Mouse (Mus musculus) forebrain, postnatal 0 days (tissue): ENCODE data around the gene Napsa. TPM values are rescaled to one million over a fixed set of nuclear protein-coding genes. Genes with fewer than 3 reads are reported as not detected.

ENCODE experiments used
- ATAC-seq: fragments of 200-750 bp; cut with Nextera tagmentation; 2 replicates; pipeline ENCODE4 v1.8.0; 2017; ENCODE audit warnings: mild to moderate bottlenecking, moderate library complexity
- DNase-seq: peaks from one replicate; pipeline ENCODE4 v3.0.0-alpha.2; 2015
- H3K27ac ChIP-seq: fragments of 300-500 bp; sonication (generic); 2 replicates; pipeline ENCODE4 v1.5.1; 2014; ENCODE audit warnings: low read depth, mild to moderate bottlenecking, antibody characterized with exemption, low read length, moderate library complexity, mixed read lengths
- H3K27me3 ChIP-seq: fragments of 300-500 bp; sonication (generic); 2 replicates; pipeline ENCODE4 v1.6.1; 2014; ENCODE audit warnings: mild to moderate bottlenecking, low read length, mixed read lengths; ENCODE audit not compliant: insufficient read depth
- H3K36me3 ChIP-seq: fragments of 300-500 bp; sonication (generic); 2 replicates; pipeline ENCODE4 v1.6.1; 2014; ENCODE audit warnings: mild to moderate bottlenecking, moderate library complexity; ENCODE audit not compliant: insufficient read depth
- H3K4me1 ChIP-seq: fragments of 300-500 bp; sonication (generic); 2 replicates; pipeline ENCODE4 v1.6.1; 2014; ENCODE audit warnings: antibody characterized with exemption; ENCODE audit not compliant: insufficient read depth
- H3K4me2 ChIP-seq: fragments of 300-500 bp; sonication (generic); 2 replicates; pipeline ENCODE4 v1.6.1; 2014; ENCODE audit warnings: low read depth, mild to moderate bottlenecking, moderate library complexity
- H3K4me3 ChIP-seq: fragments of 300-500 bp; sonication (generic); 2 replicates; pipeline ENCODE4 v1.5.1; 2014; ENCODE audit warnings: low read depth, low read length, mixed read lengths
- H3K9ac ChIP-seq: fragments of 300-500 bp; sonication (generic); 2 replicates; pipeline ENCODE4 v1.6.1; 2014; ENCODE audit warnings: mild to moderate bottlenecking
- H3K9me3 ChIP-seq: fragments of 300-500 bp; sonication (generic); 2 replicates; pipeline ENCODE4 v1.6.1; 2016; ENCODE audit warnings: low read length
- CTCF ChIP-seq: sonication (generic); IDR thresholded peaks from 2 replicates; pipeline ENCODE4 v1.5.1; 2016; ENCODE audit warnings: antibody characterized with exemption, control low read depth, low read depth
- WGBS: fragments of 180-500 bp; shearing (Covaris S2); extraction: QIAGEN DNeasy Blood & Tissue Kit; methylation state at CpG from one replicate; pipeline ENCODE4 v1.1.7; 2014; 5-methylcytosine and 5-hydroxymethylcytosine counted together
- polyA plus RNA-seq: library from polyadenylated mRNA; unstranded; fragments of >200 nt; fragmentation: Nextera tagmentation; extraction: Ambion mirVana; gene quantifications from 2 replicates; pipeline ENCODE4 v1.2.1, GENCODE M21; 2015
- total RNA-seq: library from RNA; depleted of rRNA; stranded (reverse); fragments of >200 nt; gene quantifications from 2 replicates; pipeline ENCODE4 v1.2.3, GENCODE M21; 2014; rRNA removed

Gene Napsa
- 0.08 and 0.24 TPM in 2 replicates for total RNA-seq
- 0.35 and 0.71 TPM in 2 replicates for polyA plus RNA-seq

DNA sequence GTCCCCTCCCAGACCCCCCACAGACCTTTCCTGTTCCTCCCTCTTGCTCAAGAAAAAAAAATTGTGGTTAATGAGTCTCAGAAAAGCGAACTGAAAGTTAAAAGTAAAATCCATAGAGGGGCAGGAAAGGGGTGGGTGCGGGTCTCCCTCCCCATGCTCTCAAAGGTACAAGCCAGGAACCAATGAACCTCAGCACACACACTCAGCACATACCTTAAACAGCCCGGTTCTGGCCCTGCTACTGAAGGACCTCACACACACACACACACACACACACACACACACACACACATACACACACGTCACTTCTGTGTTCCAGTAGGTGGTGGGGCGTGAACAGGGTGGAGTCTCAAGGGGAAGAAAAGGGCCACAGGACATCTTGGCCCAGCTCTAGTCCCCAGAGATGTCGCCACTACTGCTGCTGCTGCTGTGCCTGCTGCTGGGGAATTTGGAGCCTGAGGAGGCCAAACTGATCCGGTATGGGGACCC, at the start of gene Napsa:
TSS of gene Napsa (plus strand) at position 168 of the 489 bp plus-strand sequence.
- DNase-seq (no peak), ATAC-seq (no peak)
- no peaks in the 10 kb centered on the region for H3K27me3 ChIP-seq
- no peak within 1 kb of the TSS for H3K27ac ChIP-seq
- 36% methylated on average over 7 of the region's 7 CpGs for WGBS
- H3K9me3 ChIP-seq: no peaks in the 10 kb centered on the region
- no peaks in the 10 kb centered on the region for H3K4me1 ChIP-seq
- H3K36me3 ChIP-seq: no peaks in the 10 kb centered on the region
- no peak within 1 kb of the TSS for H3K4me2 ChIP-seq
- H3K4me3 ChIP-seq: no peak within 1 kb of the TSS
- no peak within 1 kb of the TSS for H3K9ac ChIP-seq
- no peak for TF ChIP-seq CTCF

DNA sequence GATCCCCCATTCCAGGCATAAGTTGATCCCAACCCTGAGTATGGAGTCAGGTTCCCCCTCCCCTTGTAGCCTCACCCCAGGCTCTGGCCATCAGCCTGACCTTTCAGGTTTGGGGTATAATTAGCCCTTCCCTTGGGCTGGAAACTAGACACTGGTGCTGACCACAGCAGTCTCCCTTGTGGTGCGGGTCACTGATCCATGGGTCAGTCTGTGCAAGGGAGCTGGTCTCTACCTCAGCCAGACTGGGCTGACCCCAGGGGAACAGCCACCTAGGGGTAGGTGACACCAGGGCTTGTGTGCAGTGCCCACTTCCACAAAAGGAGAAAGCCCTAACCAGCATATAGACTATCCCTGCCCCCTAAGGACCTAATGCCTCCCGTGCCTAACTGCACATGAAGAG, 49.1 kb upstream of the Napsa start:
- Histone ChIP-seq H3K4me1 (0 out of 2 replicates have a peak, but pooled peaks cover 3% of the 10 kb centered on the region), H3K4me3 (no peak overlapping the region), H3K27ac (no peak overlapping the region), H3K9me3 (no peaks in the 10 kb centered on the region), H3K4me2 (no peak overlapping the region), H3K9ac (no peak overlapping the region), H3K36me3 (no peaks in the 10 kb centered on the region), H3K27me3 (no peaks in the 10 kb centered on the region)
- no peak for ATAC-seq
- 80% methylated on average over 2 of the region's 2 CpGs for WGBS
- DNase-seq: no peak
- no peak for TF ChIP-seq CTCF

DNA sequence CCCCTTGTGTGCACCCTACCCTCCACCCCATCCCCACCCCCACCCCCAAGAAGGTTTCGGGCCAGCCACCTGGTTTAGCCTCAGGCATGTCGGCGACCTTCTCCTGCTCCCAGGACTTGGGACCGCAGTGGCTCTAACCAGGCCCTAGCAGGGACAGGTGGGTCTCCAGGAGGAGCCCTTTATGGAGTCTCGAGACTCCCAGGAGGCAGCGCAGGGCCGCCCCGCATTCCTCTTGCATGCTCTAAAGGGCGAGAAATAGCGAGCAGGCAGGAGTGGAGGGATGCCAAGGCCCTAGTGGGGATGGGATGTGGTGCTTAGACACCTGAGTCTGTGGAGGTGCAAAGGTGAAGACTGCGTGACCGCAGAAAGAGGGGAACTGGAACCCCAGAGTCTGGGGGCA, 47.7 kb upstream of the Napsa start, which contains the start of gene Mybpc2:
TSS of gene Mybpc2 (minus strand) at position 155 of the 400 bp plus-strand sequence.
- Histone ChIP-seq H3K27me3 (no peaks in the 10 kb centered on the region), H3K9me3 (no peaks in the 10 kb centered on the region), H3K4me2 (peak within 1 kb of the TSS; percentile 26), H3K4me1 (0 out of 2 replicates have a peak, but pooled peaks cover 3% of the 10 kb centered on the region), H3K9ac (no peak within 1 kb of the TSS), H3K4me3 (0 out of 2 replicates have a peak within 1 kb of the TSS, but pooled peaks have one; percentile 3), H3K36me3 (no peaks in the 10 kb centered on the region), H3K27ac (no peak within 1 kb of the TSS)
- DNase-seq: no peak
- no peak for TF ChIP-seq CTCF
- WGBS: 42% methylated on average over 12 of the region's 12 CpGs
- ATAC-seq: no peak

DNA sequence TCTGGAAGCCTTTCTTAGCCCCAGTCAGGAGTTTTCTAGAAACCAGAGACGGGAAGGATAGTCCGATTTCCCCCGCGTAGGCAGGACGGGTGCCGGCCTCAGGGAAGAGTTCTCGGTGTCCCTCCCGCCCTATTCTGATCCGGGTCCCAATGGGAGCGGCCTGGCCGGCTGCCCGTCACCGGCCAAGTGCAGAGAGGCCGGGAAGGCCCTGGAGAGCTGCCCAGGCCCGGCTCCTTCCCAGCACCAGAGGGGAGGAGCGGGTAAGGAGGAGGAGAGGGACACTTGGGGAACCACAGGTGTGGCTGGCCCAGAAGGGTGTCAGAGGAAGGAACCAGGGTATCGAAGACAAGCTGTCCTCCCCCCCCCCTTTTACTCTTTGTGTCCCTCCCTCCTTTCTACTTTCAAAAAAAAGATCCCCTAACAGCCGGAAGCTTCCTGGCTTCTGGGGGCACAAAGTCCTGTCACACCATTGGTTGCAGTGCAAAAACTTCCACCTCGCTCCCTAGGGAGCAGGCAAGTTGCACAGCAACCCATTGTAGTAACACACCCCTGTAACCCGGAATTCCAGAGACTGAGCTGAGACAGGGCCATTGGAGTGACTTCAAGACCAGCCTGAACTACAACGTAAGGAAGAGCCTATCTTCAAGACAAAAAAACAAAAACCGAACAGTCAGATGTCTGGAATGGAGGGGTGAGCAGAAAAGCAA, 46.9 kb upstream of the Napsa start:
- H3K36me3 ChIP-seq: no peaks in the 10 kb centered on the region
- TF ChIP-seq CTCF: no peak
- H3K9me3 ChIP-seq: no peaks in the 10 kb centered on the region
- no peaks in the 10 kb centered on the region for H3K27me3 ChIP-seq
- DNase-seq (peak; percentile 26), ATAC-seq (no peak)
- H3K9ac ChIP-seq: no peak overlapping the region
- 0 out of 2 replicates have a peak, but pooled peaks cover 3% of the 10 kb centered on the region for H3K4me1 ChIP-seq
- 0 out of 2 replicates have a peak overlapping the region, but pooled peaks have one; percentile 3 for H3K4me3 ChIP-seq
- WGBS: 13% methylated on average over 22 of the region's 22 CpGs
- peak overlapping the region; percentile 26 for H3K4me2 ChIP-seq
- no peak overlapping the region for H3K27ac ChIP-seq

DNA sequence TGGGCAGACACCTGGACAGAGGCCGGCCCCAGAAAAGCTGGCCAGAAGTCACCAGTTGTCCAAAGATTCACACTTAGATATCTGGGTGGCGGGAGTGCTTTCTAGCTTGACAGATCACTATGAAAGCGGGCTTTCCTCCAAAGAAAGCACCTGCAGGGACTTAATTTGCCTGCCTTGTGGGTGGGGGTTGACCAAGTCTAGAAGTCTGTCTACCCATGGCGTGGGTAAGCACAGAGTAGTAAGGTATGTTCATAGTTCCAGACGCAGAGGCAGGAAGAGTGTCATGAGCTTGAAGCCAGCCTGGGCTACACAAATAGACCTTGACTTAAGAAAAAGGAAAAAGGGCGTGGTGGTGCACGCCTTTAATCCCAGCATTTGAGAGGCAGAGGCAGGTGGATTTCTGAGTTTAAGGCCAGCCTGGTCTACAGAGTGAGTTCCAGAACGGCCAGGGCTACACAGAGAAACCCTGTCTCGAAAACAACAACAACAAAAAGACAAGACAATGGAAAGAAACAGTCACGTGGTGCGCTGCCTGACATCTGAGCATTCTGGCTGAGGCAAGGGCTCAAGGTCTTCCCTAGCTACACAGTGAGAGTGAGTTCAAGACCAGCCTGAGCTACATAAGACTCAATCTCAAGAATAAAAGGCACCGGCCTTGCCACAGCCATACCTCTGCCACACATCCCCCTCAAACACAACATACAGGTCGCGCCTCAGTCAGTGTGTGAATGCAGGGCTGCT, 45.6 kb upstream of the Napsa start:
- Histone ChIP-seq H3K4me2 (no peak overlapping the region), H3K4me1 (0 out of 2 replicates have a peak, but pooled peaks cover 3% of the 10 kb centered on the region), H3K27me3 (no peaks in the 10 kb centered on the region), H3K36me3 (no peaks in the 10 kb centered on the region), H3K9ac (no peak overlapping the region), H3K9me3 (no peaks in the 10 kb centered on the region), H3K4me3 (no peak overlapping the region), H3K27ac (no peak overlapping the region)
- ATAC-seq (no peak), DNase-seq (no peak)
- 90% methylated on average over 14 of the region's 14 CpGs for WGBS
- no peak for TF ChIP-seq CTCF

DNA sequence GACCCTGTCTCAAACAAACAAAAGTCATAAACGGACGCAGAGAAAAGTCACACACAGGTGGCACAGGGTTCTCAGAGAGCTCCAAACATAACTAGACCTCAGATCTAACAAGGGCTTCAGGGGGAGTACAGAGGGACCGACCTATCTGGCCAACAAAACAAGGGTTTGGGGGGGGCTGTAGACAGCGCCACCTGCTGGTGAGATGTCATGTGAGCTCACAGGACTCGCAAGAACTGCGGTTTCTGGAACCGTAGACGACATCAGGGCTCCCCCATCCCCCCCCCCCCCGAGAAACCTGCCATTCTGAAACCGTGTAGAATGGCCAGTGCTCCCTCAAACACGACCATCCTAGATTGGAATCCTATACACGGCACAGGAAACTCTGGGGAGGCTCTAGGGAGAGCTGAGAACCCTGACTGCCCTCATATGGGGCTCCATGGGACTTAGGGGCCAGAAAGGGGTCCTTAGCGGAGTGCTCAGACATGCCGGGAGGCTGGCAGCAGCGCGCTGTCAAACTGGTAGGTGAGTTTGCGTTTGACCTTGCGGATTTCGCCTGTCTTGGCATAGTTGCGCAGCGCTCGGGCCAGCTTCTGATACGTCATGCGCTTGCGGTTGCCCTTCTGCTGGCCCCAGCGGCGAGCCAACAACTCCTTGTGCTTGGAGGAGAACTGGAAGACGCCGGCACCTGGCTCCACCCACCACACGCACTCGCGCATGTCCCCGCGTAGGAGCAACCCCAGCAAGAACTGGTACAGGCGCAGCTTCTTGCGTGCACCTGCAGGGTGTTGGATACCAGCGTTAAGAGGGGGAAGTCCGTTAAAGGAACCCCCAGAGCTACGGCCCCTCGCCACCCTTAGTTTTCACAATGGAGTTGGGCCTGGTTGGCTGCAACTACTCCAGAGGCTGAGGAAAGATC, 44.4 kb upstream of the Napsa start:
- Histone ChIP-seq H3K4me2 (peak overlapping the region; percentile 80), H3K36me3 (no peaks in the 10 kb centered on the region), H3K4me1 (0 out of 2 replicates have a peak, but pooled peaks cover 3% of the 10 kb centered on the region), H3K27ac (no peak overlapping the region), H3K27me3 (no peaks in the 10 kb centered on the region), H3K9me3 (no peaks in the 10 kb centered on the region), H3K4me3 (peak overlapping the region; percentile 36), H3K9ac (peak overlapping the region; percentile 52)
- DNase-seq (peak; percentile 80), ATAC-seq (peak; percentile 69)
- WGBS: 4% methylated on average over 40 of the region's 40 CpGs
- peak; percentile 86 for TF ChIP-seq CTCF
